In the genomic region with DNA sequence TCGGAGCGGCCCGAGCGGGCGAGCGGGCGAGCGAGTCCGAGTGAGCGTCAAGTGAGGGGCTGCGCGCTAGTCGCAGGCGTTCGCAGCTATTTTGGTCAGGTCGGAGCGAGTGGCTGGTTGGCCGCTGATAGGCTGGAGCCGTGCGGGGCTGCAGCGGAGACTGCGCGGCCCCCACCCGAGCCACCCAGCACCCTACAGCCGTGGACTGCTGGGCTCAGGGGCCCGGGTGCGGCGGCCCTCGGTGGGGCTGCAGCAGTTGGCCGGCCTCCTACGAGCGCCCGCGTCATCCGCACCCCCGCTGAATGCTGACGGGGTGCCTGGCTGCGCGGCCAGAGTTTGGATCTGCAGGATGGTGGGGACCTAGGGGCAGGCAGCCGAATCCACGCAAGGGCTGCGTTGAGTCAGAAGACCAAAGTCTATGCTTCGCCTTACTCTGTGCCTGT, we compare ENCODE assay signal across 8 mouse cellular contexts. TPM values are rescaled to one million over a fixed set of nuclear protein-coding genes. Genes with fewer than 3 reads are reported as not detected.
A peak's percentile ranks its signal among the peaks of the same experiment; 100 is the strongest.
DNase-seq lines count a peak whose midpoint lies in the region; ATAC-seq and TF ChIP-seq lines count a peak whose summit lies in the region.

No protein-coding gene starts in this region.

- no peak overlapping the region for H3K27ac ChIP-seq in lung, embryonic 16.5 days (ENCODE audit: low read length)
- no peak overlapping the region for H3K27ac ChIP-seq in heart, embryonic 11.5 days (ENCODE audit: low read depth, low read length)
- H3K27ac ChIP-seq in layer of hippocampus, adult 2 months: peak overlapping the region; percentile 100
- no peak overlapping the region for H3K27ac ChIP-seq in lung, postnatal 0 days (ENCODE audit: low read length)

- WGBS in lung, embryonic 16.5 days: 2% methylated on average over 35 of the region's 43 CpGs
- 2% methylated on average over 41 of the region's 43 CpGs for WGBS in heart, embryonic 11.5 days (ENCODE audit: insufficient replicate concordance)
- WGBS in lung, postnatal 0 days: 4% methylated on average over 22 of the region's 43 CpGs

- H3K9ac ChIP-seq in lung, embryonic 16.5 days (ENCODE audit: low read length): peak overlapping the region; percentile 57
- H3K9ac ChIP-seq in heart, embryonic 11.5 days (ENCODE audit: low read depth, low read length): peak overlapping the region; percentile 75
- no peak overlapping the region for H3K9ac ChIP-seq in lung, postnatal 0 days (replicated peaks; ENCODE audit: low read depth)

- H3K27me3 ChIP-seq in lung, embryonic 16.5 days (ENCODE audit: control insufficient read depth, insufficient read depth, low read depth, low read length): peaks cover 6% of the 10 kb centered on the region
- H3K27me3 ChIP-seq in heart, embryonic 11.5 days (ENCODE audit: control insufficient read depth, insufficient read depth, low read length): peaks cover 16% of the 10 kb centered on the region
- H3K27me3 ChIP-seq in lung, postnatal 0 days (replicated peaks; ENCODE audit: insufficient read depth, low read length): no peaks in the 10 kb centered on the region; the same call in 1 of the 2 replicates

- H3K9me3 ChIP-seq in lung, embryonic 16.5 days (ENCODE audit: control insufficient read depth, low read length): no peaks in the 10 kb centered on the region
- H3K9me3 ChIP-seq in heart, embryonic 11.5 days (replicated peaks; ENCODE audit: control insufficient read depth, low read length): no peaks in the 10 kb centered on the region
- H3K9me3 ChIP-seq in lung, postnatal 0 days (ENCODE audit: low read length): no peaks in the 10 kb centered on the region

- TF ChIP-seq CTCF in layer of hippocampus, adult 2 months (conservative IDR thresholded peaks at IDR 0.05): no peak
- no peak for TF ChIP-seq CTCF in lung, postnatal 0 days (IDR thresholded peaks at IDR 0.05)

- no peaks in the 10 kb centered on the region for H3K36me3 ChIP-seq in lung, embryonic 16.5 days (ENCODE audit: control insufficient read depth, insufficient read depth, low read length)
- H3K36me3 ChIP-seq in heart, embryonic 11.5 days (ENCODE audit: control insufficient read depth, insufficient read depth, low read length): no peaks in the 10 kb centered on the region
- no peaks in the 10 kb centered on the region for H3K36me3 ChIP-seq in lung, postnatal 0 days (ENCODE audit: insufficient read depth, low read length)

- DNase-seq in lung, postnatal 14 days: no peak
- DNase-seq in cerebellum, postnatal 36 days: peak; percentile 74 to 76
- peak; percentile 61 to 65 for DNase-seq in layer of hippocampus, adult 2 months (ENCODE audit: low spot score in 2 of 2)
- peak; percentile 14 for DNase-seq in lung, postnatal 0 days (ENCODE audit: low spot score)
- DNase-seq in right cerebral cortex, postnatal 36 days (ENCODE audit: low spot score in 2 of 2): peak; percentile 70 to 76
- no peak for DNase-seq in yolk sac, embryonic 10.5 days (ENCODE audit: low spot score)

- peak overlapping the region; percentile 100 for H3K4me2 ChIP-seq in lung, embryonic 16.5 days (ENCODE audit: low read depth, low read length)
- H3K4me2 ChIP-seq in heart, embryonic 11.5 days: peak overlapping the region; percentile 100
- H3K4me2 ChIP-seq in lung, postnatal 0 days (replicated peaks; ENCODE audit: low read depth, low read length): peak overlapping the region; percentile 100

- H3K4me3 ChIP-seq in lung, embryonic 16.5 days (ENCODE audit: low read length): peak overlapping the region; percentile 56
- H3K4me3 ChIP-seq in heart, embryonic 11.5 days (ENCODE audit: low read depth, low read length): peak overlapping the region; percentile 70
- H3K4me3 ChIP-seq in layer of hippocampus, adult 2 months: peak overlapping the region; percentile 73
- H3K4me3 ChIP-seq in lung, postnatal 0 days (ENCODE audit: low read depth, low read length): peak overlapping the region; percentile 57

- no peak for TF ChIP-seq EP300 in lung, postnatal 0 days (IDR thresholded peaks at IDR 0.05)

- peak; percentile 71 for ATAC-seq in lung, embryonic 16.5 days (ENCODE audit: low read depth)
- peak; percentile 49 for ATAC-seq in heart, embryonic 11.5 days (replicated peaks; ENCODE audit: insufficient number of reproducible peaks, low FRiP score, low TSS enrichment)
- peak; percentile 65 for ATAC-seq in lung, postnatal 0 days

- peaks cover 10% of the 10 kb centered on the region; the same call in 1 of the 2 replicates for H3K4me1 ChIP-seq in lung, embryonic 16.5 days (replicated peaks; ENCODE audit: control insufficient read depth, insufficient read depth, low read length)
- peaks cover 10% of the 10 kb centered on the region; the same call in 1 of the 2 replicates for H3K4me1 ChIP-seq in heart, embryonic 11.5 days (ENCODE audit: control insufficient read depth, insufficient read depth, low read length)
- peaks cover 3% of the 10 kb centered on the region; the same call in 1 of the 2 replicates for H3K4me1 ChIP-seq in lung, postnatal 0 days (ENCODE audit: insufficient read depth, low read depth, low read length)

RNA-seq across cellular contexts. Expression of a gene that starts 1.9 kb away (rescaled TPM):
- 0.19 and 0.45 TPM in 2 replicates for polyA plus RNA-seq in lung, embryonic 16.5 days (2015; fragmentation: Nextera tagmentation; extraction: Ambion mirVana)
- 1.1 TPM in 2 replicates for polyA plus RNA-seq in heart, embryonic 11.5 days (2014; fragmentation: Nextera tagmentation; extraction: Ambion mirVana)
- 10 to 100 TPM; 96.2 to 98.8 TPM for total RNA-seq in layer of hippocampus, adult 2 months (2021)
- polyA plus RNA-seq in lung, postnatal 0 days (2015; fragmentation: Nextera tagmentation; extraction: Ambion mirVana): 0.35 TPM in 2 replicates

Comparison
In these comparisons a context has a peak if more than half of its experiments do, and no peak if none do; other contexts are left out.
1. DNase-seq: peak in cerebellum, postnatal 36 days (2 of 2), layer of hippocampus, adult 2 months (2 of 2), lung, postnatal 0 days (single experiment) and right cerebral cortex, postnatal 36 days (2 of 2); none in lung, postnatal 14 days (single experiment) and yolk sac, embryonic 10.5 days (single experiment).
2. Peak in every context shown above with its lines, with median percentiles within 50 percentile points of each other: ATAC-seq, H3K4me2 ChIP-seq and H3K4me3 ChIP-seq.